Mouse (Mus musculus): ENCODE results near the gene Denr. TPM values are rescaled to one million over a fixed set of nuclear protein-coding genes. Genes with fewer than 3 reads are reported as not detected.

Gene Denr
- polyA plus RNA-seq, 1 experiment = 41.0 TPM

DNA sequence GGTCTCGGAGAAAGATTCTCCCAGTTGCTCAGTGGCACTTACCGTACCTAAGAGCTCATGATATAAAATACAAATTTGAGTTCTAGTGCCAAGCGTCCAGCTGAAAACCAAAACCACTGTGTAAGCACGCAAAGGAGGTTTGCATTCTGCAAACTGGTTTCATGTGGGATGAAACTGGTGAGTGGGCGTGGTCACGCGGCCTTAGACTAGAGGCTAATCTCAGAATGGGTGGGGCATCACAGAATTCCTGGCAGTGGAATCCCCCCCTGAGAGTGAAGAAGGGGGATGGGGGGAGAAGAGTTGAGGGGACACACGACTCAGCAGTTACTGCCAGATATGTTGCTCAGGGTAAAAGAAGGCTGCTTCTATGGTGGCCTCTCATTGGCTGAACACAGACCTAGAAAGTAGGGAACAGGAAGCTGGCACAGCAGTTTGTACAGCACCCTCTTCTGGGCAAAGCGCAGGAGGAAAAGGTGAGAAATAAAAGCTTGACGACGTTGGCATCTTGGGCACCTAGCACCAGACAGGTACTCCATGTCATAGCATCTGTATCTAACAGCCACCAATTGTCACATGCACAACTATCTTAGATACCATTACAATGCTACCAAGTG is 2.8 kb upstream of the Denr start:
- no peaks in the 10 kb centered on the region for H3K27me3 ChIP-seq (replicated peaks; ENCODE audit: control insufficient read depth, insufficient read depth, low read length)
- no peak overlapping the region for H3K27ac ChIP-seq (ENCODE audit: insufficient read depth, low read depth, low read length)
- TF ChIP-seq CTCF (conservative IDR thresholded peaks at IDR 0.05; ENCODE audit: insufficient read depth, insufficient read length, low read depth, low read length) (peak; percentile 24; the same call in 1 of the 2 replicates), POLR2A (IDR thresholded peaks at IDR 0.05; ENCODE audit: low read depth, low read length) (no peak)
- H3K4me1 ChIP-seq (ENCODE audit: control insufficient read depth, insufficient read depth, low read length) = peaks cover 5% of the 10 kb centered on the region; the same call in 1 of the 2 replicates
- no peak for DNase-seq
- H3K4me3 ChIP-seq (ENCODE audit: insufficient read depth, low read depth, low read length) = no peak overlapping the region
- no peaks in the 10 kb centered on the region for H3K36me3 ChIP-seq (ENCODE audit: control insufficient read depth, insufficient read depth, low read length)
- 73% methylated on average over 11 of the region's 11 CpGs for WGBS

DNA sequence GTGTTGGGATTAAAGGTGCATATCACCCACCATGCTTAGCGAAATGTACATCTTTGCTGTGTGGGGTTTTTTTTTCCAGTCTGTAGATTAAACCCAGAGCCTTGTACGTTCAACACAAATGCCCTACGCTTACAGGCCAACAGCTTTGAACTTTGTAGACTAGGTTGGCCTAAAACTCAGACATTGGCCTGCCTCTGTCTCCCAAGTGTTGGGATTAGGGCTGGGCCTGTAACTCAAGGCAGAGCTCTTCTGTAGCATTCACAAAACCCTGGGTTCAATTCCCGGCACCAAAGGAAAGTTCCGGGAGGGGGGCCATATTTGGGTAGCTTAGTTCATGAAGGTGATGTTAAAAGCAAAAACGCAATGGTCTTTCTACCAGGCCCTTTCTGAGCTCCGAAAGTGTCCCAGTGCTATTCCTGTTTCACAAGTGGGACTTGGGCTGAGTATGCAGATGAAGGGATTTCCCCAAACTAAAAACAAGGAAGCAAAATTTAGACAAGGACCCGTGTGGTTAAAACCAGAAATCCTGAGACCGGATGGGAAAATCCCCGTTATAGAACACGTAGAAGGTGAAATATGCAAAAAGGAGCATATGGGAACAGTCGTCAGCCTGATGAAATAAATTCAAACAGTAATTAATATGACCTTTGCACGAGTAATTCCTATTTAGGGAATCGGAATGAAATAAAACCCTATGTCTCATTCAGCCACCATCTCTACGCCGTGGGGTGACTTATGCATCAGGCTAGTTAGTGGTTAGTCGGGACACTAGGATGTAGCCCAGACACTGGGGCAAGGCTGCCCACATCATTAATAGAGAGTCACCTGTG is 614 bp upstream of the Denr start:
- DNase-seq = no peak
- no peaks in the 10 kb centered on the region for H3K27me3 ChIP-seq (replicated peaks; ENCODE audit: control insufficient read depth, insufficient read depth, low read length)
- H3K4me1 ChIP-seq (ENCODE audit: control insufficient read depth, insufficient read depth, low read length) = peaks cover 5% of the 10 kb centered on the region; the same call in 1 of the 2 replicates
- no peak overlapping the region for H3K4me3 ChIP-seq (ENCODE audit: insufficient read depth, low read depth, low read length)
- TF ChIP-seq POLR2A (IDR thresholded peaks at IDR 0.05; ENCODE audit: low read depth, low read length) = no peak
- no peak for TF ChIP-seq CTCF (conservative IDR thresholded peaks at IDR 0.05; ENCODE audit: insufficient read depth, insufficient read length, low read depth, low read length)
- H3K27ac ChIP-seq (ENCODE audit: insufficient read depth, low read depth, low read length) = no peak overlapping the region
- no peaks in the 10 kb centered on the region for H3K36me3 ChIP-seq (ENCODE audit: control insufficient read depth, insufficient read depth, low read length)
- 59% methylated on average over 17 of the region's 17 CpGs for WGBS

GRCm38 (mm10) chr5:123907631-123907977 is 629 bp downstream of the Denr start:
- no peak for DNase-seq
- H3K27ac ChIP-seq (ENCODE audit: insufficient read depth, low read depth, low read length) = no peak overlapping the region; the same call in 1 of the 2 replicates
- 2% methylated on average over 10 of the region's 10 CpGs for WGBS
- H3K27me3 ChIP-seq (replicated peaks; ENCODE audit: control insufficient read depth, insufficient read depth, low read length) = no peaks in the 10 kb centered on the region
- peaks cover 5% of the 10 kb centered on the region; the same call in 1 of the 2 replicates for H3K4me1 ChIP-seq (ENCODE audit: control insufficient read depth, insufficient read depth, low read length)
- H3K4me3 ChIP-seq (ENCODE audit: insufficient read depth, low read depth, low read length) = peak overlapping the region; percentile 86
- H3K36me3 ChIP-seq (ENCODE audit: control insufficient read depth, insufficient read depth, low read length) = no peaks in the 10 kb centered on the region
- no peak for TF ChIP-seq CTCF (conservative IDR thresholded peaks at IDR 0.05; ENCODE audit: insufficient read depth, insufficient read length, low read depth, low read length)

DNA sequence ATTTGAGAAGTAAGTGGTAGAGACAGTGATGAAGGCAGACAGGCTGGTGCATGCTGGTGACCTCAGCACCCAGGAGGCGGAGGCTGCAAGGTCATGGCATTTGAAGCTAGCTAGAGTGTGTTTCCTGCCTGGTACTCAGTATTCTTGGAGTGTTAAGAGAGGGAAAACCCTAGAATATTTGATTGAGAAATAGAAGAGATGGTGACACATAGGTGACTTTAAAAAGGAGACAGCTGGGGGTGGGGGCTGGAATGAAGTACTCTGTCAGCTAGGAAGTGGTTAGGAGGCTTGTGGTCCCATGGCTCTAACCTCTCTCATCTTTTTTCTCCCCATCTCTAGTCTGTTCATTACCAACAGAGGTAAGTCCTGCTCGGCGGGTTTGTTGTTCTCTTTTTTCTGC is 7.9 kb downstream of the Denr start:
- TF ChIP-seq CTCF (conservative IDR thresholded peaks at IDR 0.05; ENCODE audit: insufficient read depth, insufficient read length, low read depth, low read length) = no peak
- TF ChIP-seq POLR2A (IDR thresholded peaks at IDR 0.05; ENCODE audit: low read depth, low read length) = no peak
- Histone ChIP-seq H3K27me3 (replicated peaks; ENCODE audit: control insufficient read depth, insufficient read depth, low read length) (no peaks in the 10 kb centered on the region), H3K4me1 (ENCODE audit: control insufficient read depth, insufficient read depth, low read length) (no peaks in the 10 kb centered on the region), H3K36me3 (ENCODE audit: control insufficient read depth, insufficient read depth, low read length) (no peaks in the 10 kb centered on the region; the same call in 1 of the 2 replicates), H3K4me3 (ENCODE audit: insufficient read depth, low read depth, low read length) (no peak overlapping the region), H3K27ac (ENCODE audit: insufficient read depth, low read depth, low read length) (no peak overlapping the region)
- no peak for DNase-seq
- 82% methylated on average over 3 of the region's 3 CpGs for WGBS

DNA sequence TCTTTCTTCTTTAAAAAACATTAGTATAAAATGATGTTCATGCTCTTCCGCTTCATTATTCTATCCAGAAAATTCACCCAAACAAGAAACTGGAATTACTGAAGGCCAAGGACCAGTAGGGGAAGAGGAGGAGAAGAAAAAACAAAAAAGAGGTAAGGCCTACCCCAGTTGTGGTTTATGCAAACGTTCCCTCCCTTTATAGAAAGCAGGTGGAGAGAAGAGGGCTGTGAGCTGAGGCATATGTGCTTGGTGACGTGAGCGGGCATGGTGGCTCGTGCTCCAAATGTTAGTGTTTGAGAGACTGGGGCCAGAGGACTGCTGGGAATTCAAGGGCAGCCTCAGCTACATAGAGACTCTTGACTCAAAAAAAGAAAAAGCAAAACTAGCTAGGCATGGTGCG is 15.1 kb downstream of the Denr start:
- no peak for DNase-seq
- TF ChIP-seq CTCF (conservative IDR thresholded peaks at IDR 0.05; ENCODE audit: insufficient read depth, insufficient read length, low read depth, low read length) (no peak), POLR2A (IDR thresholded peaks at IDR 0.05; ENCODE audit: low read depth, low read length) (no peak)
- Histone ChIP-seq H3K4me3 (ENCODE audit: insufficient read depth, low read depth, low read length) (no peak overlapping the region), H3K27ac (ENCODE audit: insufficient read depth, low read depth, low read length) (no peak overlapping the region), H3K27me3 (replicated peaks; ENCODE audit: control insufficient read depth, insufficient read depth, low read length) (no peaks in the 10 kb centered on the region), H3K4me1 (ENCODE audit: control insufficient read depth, insufficient read depth, low read length) (no peaks in the 10 kb centered on the region), H3K36me3 (ENCODE audit: control insufficient read depth, insufficient read depth, low read length) (peaks cover 8% of the 10 kb centered on the region)
- 93% methylated on average over 6 of the region's 6 CpGs for WGBS

GRCm38 (mm10) chr5:123927118-123927517 is 20.1 kb downstream of the Denr start, which contains the start of gene Gm43518:
Gene Gm43518, plus strand, starts transcription at chr5:123927418.
- Histone ChIP-seq H3K36me3 (ENCODE audit: control insufficient read depth, insufficient read depth, low read length) (peaks cover 8% of the 10 kb centered on the region), H3K27ac (ENCODE audit: insufficient read depth, low read depth, low read length) (no peak within 1 kb of the TSS), H3K4me1 (ENCODE audit: control insufficient read depth, insufficient read depth, low read length) (0 out of 2 replicates have a peak, but pooled peaks cover 5% of the 10 kb centered on the region), H3K27me3 (replicated peaks; ENCODE audit: control insufficient read depth, insufficient read depth, low read length) (no peaks in the 10 kb centered on the region), H3K4me3 (ENCODE audit: insufficient read depth, low read depth, low read length) (no peak within 1 kb of the TSS)
- TF ChIP-seq CTCF (conservative IDR thresholded peaks at IDR 0.05; ENCODE audit: insufficient read depth, insufficient read length, low read depth, low read length) (no peak), POLR2A (IDR thresholded peaks at IDR 0.05; ENCODE audit: low read depth, low read length) (no peak)
- no peak for DNase-seq
- WGBS = 90% methylated on average over 9 of the region's 9 CpGs

DNA sequence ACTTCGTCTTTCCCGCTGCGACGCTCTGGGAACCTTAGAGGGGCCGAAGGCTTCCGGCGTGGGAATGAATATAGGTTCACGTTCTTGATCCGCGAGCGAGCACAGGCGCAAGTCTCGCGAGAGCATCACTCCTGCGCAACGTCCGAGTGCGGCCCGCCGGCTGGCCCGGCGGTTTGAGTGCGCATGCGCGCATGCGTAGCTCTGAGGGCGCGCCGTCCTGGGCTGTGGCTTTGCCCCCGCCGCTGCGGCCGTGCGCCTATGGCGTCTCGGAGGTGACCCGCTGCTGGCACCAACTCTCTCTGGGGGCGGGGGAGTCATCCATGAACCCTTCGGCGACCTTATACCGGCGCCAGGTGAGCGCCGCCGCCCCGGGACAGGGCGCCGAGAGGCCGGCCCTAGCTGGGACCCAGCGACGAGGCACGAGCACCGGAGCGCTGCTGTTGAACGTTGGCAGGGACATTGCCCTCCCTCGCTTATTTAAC is 23.6 kb downstream of the Denr start, which contains the start of gene Ccdc62:
TSS of gene Ccdc62 (plus strand) at position 172 of the 482 bp plus-strand sequence.
- DNase-seq = peak; percentile 96
- TF ChIP-seq CTCF (conservative IDR thresholded peaks at IDR 0.05; ENCODE audit: insufficient read depth, insufficient read length, low read depth, low read length) = no peak
- TF ChIP-seq POLR2A (IDR thresholded peaks at IDR 0.05; ENCODE audit: low read depth, low read length) = peak; percentile 94
- Histone ChIP-seq H3K27ac (ENCODE audit: insufficient read depth, low read depth, low read length) (peak within 1 kb of the TSS; percentile 96), H3K27me3 (replicated peaks; ENCODE audit: control insufficient read depth, insufficient read depth, low read length) (no peaks in the 10 kb centered on the region), H3K4me1 (ENCODE audit: control insufficient read depth, insufficient read depth, low read length) (0 out of 2 replicates have a peak, but pooled peaks cover 5% of the 10 kb centered on the region), H3K36me3 (ENCODE audit: control insufficient read depth, insufficient read depth, low read length) (no peaks in the 10 kb centered on the region; the same call in 1 of the 2 replicates), H3K4me3 (ENCODE audit: insufficient read depth, low read depth, low read length) (peak within 1 kb of the TSS; percentile 81)
- WGBS = under 1% methylated on average over 56 of the region's 56 CpGs
